Mouse (Mus musculus) Muller cell, postnatal 12 days (primary cell): Measurements from ENCODE around the gene Upk1b.

ENCODE experiments used
- DNase-seq: peaks from one replicate; pipeline ENCODE4 v3.0.0-alpha.2; 2015; ENCODE audit errors: inconsistent ontology term

Upk1b gene

DNA sequence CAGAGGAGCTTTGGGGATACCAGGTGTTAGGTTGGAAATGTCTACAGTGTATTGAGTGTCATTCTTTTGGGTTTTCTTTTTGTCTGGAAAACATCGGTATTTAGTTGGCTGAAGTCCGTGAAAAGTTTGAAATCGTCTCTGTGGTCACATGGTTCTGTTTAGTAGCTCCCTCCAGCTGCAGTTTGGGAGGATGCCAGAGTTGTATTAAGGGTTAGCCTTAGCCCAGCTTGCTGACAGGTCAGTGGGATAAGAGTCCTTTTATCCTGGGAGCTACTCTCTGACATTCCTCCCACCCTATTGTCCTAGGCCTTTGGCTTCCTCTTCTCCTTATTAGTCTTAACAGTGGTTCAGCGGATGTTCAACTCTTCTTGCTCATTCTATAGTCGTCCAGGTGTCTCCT is 38.2 kb downstream of the Upk1b start:
- DNase-seq, result no peak

DNA sequence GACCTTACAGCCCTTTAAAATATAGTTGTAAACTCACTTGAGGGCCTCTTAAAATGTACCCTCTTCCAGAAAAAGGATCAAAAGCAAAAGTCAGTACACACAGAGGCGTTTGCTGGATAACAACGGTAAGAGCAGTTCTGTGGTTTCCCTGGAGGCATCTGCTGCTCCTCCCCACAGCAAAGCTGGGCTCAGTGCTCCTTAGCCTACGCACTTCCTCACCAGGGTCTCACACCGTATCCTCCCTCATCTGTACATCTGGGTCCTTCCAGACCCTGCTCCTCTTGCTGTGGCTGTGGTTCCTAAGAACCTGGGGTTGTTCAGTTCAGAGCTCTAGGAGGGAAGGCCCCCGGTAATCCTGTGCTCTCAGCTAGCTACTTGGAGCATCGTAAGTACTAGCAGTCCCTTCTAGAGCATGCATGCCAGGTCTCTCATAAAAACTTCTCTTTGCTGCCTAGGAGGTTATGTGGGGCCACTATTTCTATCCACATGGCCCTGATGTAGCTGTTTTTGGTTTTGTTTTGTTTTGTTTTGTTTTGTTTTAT is 39.2 kb downstream of the Upk1b start:
- DNase-seq, result no peak

DNA sequence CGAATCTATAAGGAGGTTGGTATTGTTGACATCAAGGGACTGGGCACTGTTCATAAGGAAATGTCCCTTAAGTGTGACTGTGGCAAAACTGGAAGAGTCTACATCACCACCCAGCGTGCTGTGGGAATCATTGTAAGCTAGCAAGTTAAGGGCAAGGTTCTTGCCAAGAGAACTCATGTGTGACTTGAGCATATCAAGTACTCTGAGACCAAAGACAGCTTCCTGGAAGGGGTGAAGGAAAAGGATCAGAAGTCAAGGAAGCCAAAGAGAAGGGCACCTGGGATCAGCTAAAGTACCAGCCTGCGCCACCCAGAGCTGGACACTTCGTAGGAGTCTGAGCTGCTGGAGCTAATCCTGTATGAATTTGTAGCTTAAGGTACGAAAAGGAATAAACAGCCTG is 39.9 kb downstream of the Upk1b start:
- DNase-seq, result no peak

DNA sequence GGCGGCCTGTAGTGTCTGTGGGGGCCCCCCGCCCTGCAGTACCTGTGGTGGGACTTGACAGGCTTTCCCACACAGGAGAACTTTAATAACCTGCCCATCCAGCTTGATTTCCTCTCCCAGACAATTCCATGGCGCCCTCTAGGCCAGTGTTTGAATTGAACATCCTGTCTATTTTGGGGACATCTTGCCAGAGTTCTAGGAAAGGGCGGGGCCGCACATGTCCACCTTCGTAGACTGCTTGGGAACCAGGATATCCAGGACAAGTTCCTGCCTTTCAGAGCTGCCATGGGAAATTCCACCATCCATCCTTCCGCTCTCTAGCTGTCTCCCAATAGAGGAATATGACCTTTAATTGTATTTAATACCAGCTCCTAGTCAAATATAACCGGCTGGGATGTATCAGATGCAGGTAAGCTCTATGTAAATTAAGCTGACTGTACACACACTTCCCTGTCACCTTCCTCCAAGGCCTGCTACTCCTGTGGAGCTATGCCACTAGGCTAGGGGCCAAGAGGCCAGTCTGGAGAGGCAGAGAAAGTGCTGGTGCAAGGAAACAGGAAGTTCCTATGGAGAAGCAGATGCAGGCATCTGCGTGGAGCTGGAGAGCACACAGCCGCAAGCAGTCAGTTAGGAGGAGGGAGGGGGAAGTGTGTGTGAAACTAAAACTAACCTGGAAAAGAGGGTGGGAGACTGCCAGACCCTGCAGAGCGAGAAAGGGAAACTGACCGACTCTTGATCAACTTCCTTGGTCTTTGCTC is 41.8 kb downstream of the Upk1b start:
- DNase-seq, result no peak

DNA sequence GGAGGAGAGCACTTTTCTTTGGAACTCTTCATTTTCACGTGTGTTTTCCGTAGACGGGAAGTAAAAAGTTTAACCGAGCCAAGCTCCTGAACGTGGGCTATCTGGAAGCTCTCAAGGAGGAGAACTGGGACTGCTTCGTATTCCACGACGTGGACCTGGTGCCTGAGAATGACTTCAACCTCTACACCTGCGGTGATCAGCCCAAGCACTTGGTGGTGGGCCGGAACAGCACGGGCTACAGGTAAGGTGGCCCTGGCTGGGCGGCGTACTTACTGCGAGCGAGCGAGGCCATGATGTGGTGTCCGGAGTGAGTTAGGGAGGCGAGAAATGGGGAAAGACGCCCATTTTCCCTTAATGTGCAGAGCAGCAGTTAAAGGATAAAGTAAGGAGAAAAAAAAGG is 42.5 kb downstream of the Upk1b start:
- no peak for DNase-seq

DNA sequence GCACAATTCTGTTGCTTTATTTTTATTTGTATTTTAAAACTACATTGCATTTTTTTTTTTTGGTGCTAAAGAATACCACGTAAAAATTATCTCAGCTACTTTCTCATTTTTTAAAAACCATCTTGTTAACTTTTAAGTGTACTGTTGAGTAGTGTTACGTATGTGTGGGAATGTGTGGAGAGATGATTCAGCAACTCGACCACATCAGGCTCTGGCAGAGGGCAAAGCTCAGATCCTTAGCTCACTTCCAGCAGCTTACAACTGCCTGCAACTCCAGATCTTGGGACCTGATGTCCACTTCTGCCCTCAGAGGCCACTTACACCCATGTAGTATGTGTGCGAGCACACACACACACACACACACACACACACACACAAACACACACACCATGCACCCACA is 43.6 kb downstream of the Upk1b start:
- no peak for DNase-seq

DNA sequence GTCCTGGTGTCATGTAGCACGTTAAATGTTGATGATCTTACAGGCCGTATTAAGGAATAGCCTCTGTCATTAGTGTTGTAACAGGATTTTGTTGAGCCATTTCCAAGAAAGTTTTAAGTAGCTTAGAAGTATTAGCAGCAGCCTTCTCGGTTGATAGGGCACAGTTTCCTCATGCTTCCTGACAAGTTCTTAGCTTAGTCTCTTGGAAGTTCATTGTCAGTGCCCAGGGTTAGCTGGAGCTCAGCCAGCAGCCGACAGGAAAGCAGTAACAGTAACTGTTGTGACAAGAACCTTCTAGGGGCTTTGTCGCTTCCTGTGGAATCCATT is 44.0 kb downstream of the Upk1b start:
- DNase-seq, result peak; percentile 41

DNA sequence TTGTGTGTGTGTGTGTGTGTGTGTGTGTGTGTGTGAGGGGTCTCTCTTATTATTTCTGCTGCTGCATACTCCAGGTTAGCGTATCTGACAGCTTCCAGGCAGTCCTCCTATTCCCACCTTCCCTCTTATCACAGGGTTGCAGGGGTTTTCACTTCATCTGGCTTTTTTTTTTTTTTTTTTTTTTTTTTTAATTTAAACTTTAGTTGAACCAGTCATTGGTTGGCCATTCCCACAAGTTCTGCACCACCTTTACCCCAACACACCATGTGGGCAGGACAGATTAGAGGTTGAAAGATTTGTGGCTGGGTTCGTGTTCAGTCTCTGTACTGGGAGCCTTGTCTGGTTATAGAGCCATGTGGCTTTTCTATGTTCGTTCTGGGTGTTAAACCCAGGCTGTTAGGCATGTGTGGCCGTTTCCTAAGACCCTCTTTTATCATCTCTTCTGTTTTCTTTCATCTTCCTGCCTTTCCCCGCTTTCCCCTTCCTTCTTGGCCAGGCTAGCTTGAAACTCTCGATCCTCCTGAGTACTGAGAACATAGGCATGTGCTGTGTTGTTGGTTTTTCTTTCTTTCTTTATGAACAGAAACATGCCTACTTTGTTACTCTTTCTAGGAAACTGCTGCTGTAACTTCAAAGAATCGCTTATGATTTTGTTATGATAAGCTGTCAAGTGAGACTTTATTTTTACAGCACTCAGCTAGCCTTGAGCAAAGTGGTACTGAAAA is 44.5 kb downstream of the Upk1b start:
- DNase-seq, result no peak

DNA sequence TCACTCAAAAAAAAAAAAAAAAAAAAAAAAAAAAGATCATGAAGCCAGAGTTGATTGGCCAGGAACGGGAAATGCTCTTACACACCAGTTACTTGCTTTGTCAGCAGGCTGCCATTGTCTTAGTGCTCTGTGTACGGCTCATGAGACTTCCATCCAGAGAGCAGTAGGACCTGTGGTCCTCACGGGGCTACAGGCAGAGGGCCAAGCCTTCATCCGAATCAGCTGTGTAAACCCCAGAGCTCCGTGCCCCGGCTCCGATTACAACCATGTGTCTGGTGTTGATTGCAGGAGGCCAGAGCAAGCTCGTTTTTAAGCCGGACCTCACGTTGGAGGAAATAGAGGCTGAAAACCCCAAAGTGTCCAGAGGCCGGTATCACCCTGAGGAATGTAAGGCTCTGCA is 46.5 kb downstream of the Upk1b start:
- no peak for DNase-seq

DNA sequence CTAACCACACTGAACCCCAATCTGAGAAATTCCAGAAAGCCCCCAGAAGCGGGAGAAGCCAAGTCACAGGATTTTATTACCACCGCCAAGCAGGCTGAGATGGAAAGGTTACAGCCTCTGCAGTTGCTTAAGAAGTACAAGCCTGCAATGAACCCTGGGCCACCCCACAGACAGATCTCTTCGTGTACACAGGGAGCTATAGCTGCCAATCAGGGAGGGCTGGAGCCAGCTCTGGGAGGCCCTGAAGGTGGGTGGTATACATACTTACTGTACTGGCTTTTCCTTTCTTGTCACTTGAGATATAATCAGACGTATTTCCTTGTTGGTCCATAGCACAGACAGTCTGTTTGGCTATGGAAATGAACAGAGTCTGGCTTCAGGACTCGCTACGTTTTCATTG is 49.3 kb downstream of the Upk1b start:
- no peak for DNase-seq

DNA sequence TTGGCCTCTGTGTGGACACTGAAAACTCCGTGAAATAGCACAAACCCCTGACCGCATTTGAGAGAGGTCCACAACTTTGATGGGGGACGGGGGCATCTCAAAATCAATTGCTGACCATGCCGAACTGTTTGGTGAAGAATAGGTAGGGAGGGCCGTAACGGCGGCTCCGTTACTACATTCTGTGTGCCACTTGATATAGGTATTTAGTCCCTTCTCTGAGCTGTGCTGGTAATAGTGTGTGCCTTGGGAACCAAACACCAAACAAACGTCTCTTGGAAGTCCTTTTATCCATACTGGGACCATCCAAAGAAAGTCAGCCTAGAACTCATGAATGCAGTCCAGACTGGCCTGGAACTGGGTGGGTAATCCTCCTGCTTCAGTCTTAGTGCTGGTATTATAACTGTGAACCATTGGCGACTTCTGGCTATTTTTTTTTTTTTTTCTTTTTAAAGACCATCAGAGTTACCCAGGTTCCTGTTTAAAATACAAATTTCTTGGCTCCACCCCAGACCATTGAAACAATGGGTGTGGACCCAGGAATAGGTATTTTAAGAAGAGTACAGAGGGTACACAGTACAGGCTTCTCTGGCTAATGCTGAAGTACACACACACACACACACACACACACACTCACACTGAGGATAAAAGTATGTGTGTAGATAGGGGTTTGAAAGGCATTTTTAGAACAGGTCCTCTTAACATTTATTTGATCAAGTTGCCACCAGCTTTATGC is 56.0 kb downstream of the Upk1b start:
- no peak for DNase-seq

DNA sequence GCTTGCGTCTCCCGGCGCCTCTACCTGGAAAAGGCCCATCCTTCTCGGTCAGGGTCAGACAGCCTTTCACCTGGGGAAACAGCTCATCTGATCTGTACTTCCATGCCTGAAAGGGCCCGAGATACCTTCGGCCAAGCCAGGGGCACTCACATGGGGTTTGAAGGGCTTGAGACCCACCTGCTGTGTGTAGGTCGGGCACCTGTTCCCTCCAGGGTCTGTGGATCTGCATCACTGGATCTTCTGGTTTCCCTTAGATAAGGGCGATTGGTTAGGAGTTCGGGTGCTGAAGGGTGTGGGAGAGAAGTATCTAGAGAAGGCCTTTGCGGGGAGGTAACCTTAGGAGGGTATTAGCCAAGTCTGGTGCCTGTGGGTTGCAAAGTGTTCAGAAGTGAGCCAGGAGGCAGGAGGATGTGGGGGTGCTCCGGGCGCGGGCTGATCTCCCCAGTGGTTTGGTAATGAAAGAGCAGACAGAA is 57.4 kb downstream of the Upk1b start:
- DNase-seq, result peak; percentile 70

DNA sequence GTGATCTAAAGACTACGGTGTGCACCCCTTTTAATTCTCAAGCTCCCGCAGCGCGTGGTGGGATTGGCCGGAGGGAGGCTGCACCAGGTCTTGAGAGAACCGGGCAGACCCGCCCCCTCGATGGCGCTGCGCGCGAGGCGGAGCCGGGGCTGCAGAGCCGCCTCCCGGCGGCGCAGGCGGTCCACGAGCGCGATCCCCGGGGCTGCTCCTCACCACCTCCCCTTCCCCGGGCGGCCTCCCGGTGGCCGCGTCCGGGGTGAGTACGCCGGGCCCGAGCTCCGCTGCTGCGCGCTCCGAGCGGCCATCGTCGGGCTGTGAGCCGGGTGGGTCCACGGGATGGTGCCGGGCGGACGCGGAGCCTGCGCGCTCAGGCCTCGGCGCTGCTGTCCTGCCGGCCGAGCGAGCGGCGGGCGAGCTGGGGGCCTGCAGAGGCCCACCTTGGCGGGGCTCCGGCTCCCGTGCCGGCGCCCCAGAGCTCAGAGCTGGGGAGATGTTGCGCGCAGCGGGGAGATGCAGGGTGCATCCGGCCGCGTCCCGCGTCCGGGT is 57.9 kb downstream of the Upk1b start, which contains the start of gene B4galt4:
TSS of gene B4galt4 (plus strand) at position 152 of the 546 bp plus-strand sequence.
- peak; percentile 89 for DNase-seq

DNA sequence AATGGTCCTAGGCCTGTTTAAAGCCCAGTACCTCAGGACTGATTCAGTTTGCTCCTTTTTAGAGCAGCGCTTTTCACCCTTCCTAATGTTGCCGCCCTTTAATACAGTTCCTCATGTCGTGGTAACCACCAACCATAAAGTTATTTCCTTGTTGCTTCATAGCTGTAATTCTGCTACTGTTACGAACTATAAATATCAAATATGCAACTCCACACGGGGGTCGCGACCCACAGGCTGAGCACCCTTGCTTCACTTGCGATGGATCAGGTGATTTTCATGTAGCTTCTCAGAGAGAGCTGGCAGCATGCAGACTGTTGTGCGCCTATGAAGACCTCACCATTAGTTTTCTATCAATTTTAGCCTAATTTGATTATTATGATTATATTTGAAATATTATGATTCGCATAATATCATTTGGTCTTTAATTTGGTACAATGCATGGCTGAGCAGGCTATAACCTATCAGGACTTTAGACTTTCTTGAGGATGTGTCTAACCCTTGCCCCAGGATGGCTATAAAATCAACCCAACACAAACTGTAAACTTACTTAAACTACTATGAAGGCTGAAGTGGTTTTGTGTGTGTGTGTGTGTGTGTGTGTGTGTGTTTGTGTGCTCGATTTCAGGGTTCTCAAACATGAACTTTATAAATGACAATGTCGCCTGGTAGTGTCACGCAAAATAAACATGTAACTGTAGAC is 58.8 kb downstream of the Upk1b start:
- no peak for DNase-seq

DNA sequence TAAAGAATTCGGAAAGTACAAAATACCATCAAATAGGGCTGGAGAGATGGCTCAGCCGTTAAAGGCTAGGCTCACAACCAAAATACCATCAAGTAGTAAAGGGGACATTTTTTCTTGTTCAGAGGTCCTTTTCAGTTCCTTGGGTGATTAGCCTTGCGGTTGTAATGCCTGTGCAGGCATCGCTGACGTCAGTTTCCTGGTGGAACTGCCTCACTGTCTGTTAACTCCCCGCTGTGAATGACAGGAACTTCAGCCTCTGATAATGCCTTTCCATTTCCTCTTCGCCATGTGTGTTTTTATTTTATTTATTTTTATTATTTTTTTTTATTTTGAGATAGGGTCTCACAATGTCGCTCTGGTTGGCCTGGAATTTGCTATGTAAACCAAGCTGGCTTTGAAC is 69.2 kb downstream of the Upk1b start:
- DNase-seq, result no peak

DNA sequence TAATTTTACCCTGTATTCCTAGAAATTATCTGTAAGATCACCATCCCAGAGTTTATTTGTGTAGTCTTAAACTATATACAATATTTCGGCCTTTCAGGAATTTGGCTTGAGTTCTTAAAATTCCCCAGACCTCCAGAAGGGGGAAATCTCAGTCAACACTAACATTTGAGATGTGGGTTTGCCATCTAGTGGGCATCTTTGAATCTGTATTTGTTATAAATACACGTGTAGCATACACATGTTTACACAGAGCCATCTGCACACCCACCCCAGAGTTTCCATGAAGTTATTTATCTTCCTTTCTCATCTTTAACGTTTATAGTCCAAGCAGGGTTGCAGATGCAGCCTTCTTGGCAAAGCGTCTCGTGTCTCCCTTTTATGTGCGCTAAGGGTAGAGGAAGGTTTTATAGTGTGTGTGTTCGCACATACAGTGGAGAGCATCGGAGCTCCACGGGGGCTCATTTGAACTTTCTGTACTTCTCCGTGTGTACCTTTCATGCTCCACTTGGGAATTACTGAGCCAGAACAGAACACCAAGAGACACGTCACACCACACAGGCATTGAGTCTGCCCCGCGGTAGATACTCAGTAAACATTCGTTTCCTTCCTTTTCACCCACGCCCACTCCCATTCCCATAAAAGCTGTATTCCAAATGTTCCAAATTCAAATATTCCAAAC is 70.4 kb downstream of the Upk1b start:
- no peak for DNase-seq

DNA sequence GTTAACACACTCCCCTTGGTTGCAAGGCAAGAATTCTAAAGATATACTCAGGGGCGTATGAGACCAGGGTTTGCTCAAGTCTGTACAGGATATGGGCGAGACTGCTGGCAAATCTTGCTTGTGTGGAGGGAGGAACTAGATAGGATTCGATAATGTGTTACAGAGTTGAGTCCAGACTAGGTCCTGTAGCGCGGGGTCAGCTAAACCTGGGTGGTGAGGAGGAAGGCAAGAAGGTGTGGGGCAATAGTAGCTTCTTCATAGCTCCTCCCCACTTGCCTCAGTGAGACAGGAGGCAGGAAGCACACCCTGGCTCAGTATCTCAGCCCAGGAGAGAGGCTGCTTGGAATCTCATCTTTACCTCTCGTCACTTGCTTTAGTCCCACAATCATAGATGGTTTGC is 71.0 kb downstream of the Upk1b start:
- no peak for DNase-seq

DNA sequence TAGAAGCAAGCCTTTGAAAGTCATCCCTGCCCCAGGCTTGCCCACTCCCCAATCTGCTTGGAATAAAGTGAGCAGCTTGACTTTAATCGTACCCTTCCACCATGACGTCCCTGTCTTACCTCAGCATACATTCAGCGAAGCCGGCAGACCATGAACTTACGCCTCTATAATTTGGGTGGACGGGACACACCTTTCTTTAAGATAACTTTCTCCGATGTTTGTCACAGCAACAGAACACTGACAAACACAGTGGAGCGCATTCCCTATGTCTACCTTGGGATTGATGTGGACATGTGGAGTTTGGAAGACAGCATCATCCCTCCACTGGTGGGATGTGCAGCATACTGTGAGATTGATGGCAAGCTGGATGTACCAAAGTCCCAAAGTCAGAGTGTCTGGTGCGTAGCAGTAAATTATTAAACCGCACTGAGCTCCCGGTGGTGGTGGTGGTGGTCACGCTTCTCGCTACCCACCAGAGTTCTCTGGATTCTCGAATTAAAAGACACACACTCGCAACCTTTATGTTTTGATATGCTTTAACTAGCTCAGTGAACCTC is 71.5 kb downstream of the Upk1b start:
- DNase-seq, result no peak

DNA sequence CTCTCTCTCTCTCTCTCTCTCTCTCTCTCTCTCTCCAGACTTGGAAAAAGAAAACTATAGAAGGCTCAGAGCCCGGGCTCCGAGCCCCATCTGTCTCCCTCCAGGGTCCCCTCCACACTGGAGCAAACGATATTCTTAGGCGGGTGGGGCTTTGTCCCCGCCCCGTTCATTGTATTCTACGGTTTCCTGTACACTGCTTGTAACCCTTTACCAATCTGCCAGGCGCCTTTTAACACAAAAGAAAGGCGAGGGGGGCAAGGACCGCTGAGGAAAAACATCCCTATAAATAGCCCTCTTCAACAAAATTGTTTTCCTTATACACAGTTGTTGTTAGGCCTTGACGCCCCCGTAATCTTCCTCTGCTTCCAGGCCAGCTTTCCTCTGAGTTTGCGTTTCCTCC is 75.2 kb downstream of the Upk1b start:
- DNase-seq, result no peak

DNA sequence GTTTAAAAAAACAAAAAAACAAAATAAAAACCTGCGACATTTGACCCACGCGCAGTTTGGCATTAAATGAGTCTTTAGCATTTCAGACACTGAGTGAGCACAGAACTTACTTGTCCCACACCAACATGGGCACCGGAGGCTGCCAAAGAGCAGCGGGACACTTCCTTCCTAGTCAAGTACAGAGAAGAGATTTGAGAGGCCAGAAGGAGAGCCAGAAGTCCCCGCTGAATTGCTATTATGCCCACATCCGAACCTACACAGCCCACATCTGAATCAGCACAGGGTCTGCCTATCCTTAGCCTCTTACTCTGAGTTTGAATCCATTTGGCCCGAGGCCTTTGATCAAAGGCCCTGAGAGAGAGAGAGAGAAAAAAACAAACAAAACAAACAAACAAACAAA is 75.9 kb downstream of the Upk1b start:
- DNase-seq, result no peak
